Mouse (Mus musculus) G1E (cell line): ENCODE measurements around the gene Pkp3.

Experiments used
- CTCF ChIP-seq: IDR thresholded peaks from 2 replicates; pipeline ENCODE4 v1.5.1; 2012; ENCODE audit warnings: low read depth, low read length, inconsistent platforms, mixed read lengths
- GATA1 ChIP-seq: IDR thresholded peaks from 2 replicates; pipeline ENCODE4 v1.6.1; 2012; ENCODE audit warnings: borderline replicate concordance, low read length, inconsistent platforms, mixed read lengths
- POLR2AphosphoS5 ChIP-seq: IDR thresholded peaks from 2 replicates; pipeline ENCODE4 v1.6.1; 2012; ENCODE audit warnings: low read depth, low read length, inconsistent platforms; ENCODE audit not compliant: insufficient replicate concordance

DNA sequence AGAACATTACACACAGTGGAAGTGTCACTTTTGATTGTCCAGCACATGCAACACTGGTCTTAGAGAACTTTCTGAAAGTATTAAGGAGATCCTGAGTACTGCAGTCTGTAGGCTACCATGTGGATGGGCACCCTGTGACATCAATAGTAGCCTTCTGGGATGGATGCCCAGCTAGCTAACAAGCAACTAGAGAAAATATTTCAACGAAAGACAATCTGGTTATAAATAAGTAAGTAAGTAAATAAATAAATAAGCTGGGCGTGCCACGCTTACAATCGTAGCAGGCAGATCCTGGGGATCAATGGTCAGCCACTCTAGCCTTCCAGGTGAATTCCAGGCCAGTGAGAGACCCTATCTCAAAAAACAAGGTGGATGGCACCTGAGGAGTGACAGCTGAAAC, 26.0 kb upstream of the Pkp3 start:
- no peak for TF ChIP-seq CTCF
- TF ChIP-seq POLR2AphosphoS5 = no peak
- no peak for TF ChIP-seq GATA1
